Mouse (Mus musculus): ENCODE data around the gene Rufy3. TPM values are rescaled to one million over a fixed set of nuclear protein-coding genes. Genes with fewer than 3 reads are reported as not detected.

Rufy3 gene
- polyA plus RNA-seq, 1 experiment from 2014 or later, result 13.5 TPM

- WGBS, result 90% methylated on average over 3 of the region's 3 CpGs
- Histone ChIP-seq H3K9me3 (replicated peaks; ENCODE audit: control insufficient read depth, low read length) (no peaks in the 10 kb centered on the region), H3K36me3 (ENCODE audit: control insufficient read depth, insufficient read depth, low read length) (no peaks in the 10 kb centered on the region), H3K9ac (ENCODE audit: low read length) (no peak overlapping the region), H3K27me3 (ENCODE audit: control insufficient read depth, insufficient read depth, low read length) (no peaks in the 10 kb centered on the region), H3K27ac (ENCODE audit: low read length) (no peak overlapping the region), H3K4me1 (ENCODE audit: control insufficient read depth, insufficient read depth, low read length) (no peaks in the 10 kb centered on the region), H3K4me3 (replicated peaks; ENCODE audit: low read length) (no peak overlapping the region), H3K4me2 (ENCODE audit: low read depth, low read length) (no peak overlapping the region)
- ATAC-seq (ENCODE audit: insufficient read depth, low FRiP score), result no peak
Observed at GRCm38 (mm10) chr5:88604046-88604445, 39.2 kb downstream of the Rufy3 start.

- 93% methylated on average over 7 of the region's 7 CpGs for WGBS
- no peak for ATAC-seq (ENCODE audit: insufficient read depth, low FRiP score)
- no peak overlapping the region for H3K4me2 ChIP-seq (ENCODE audit: low read depth, low read length)
- no peaks in the 10 kb centered on the region for H3K36me3 ChIP-seq (ENCODE audit: control insufficient read depth, insufficient read depth, low read length)
- H3K9ac ChIP-seq (ENCODE audit: low read length), result no peak overlapping the region
- H3K27ac ChIP-seq (ENCODE audit: low read length), result no peak overlapping the region
- H3K4me3 ChIP-seq (replicated peaks; ENCODE audit: low read length), result no peak overlapping the region
- H3K27me3 ChIP-seq (ENCODE audit: control insufficient read depth, insufficient read depth, low read length), result no peaks in the 10 kb centered on the region
- H3K9me3 ChIP-seq (replicated peaks; ENCODE audit: control insufficient read depth, low read length), result no peaks in the 10 kb centered on the region
- no peaks in the 10 kb centered on the region for H3K4me1 ChIP-seq (ENCODE audit: control insufficient read depth, insufficient read depth, low read length)
Observed at GRCm38 (mm10) chr5:88604641-88605358, 40.0 kb downstream of the Rufy3 start.

- Histone ChIP-seq H3K4me3 (replicated peaks; ENCODE audit: low read length) (no peak overlapping the region), H3K9ac (ENCODE audit: low read length) (no peak overlapping the region), H3K9me3 (replicated peaks; ENCODE audit: control insufficient read depth, low read length) (no peaks in the 10 kb centered on the region), H3K4me2 (ENCODE audit: low read depth, low read length) (no peak overlapping the region), H3K36me3 (ENCODE audit: control insufficient read depth, insufficient read depth, low read length) (0 out of 2 replicates have a peak, but pooled peaks cover 3% of the 10 kb centered on the region), H3K27me3 (ENCODE audit: control insufficient read depth, insufficient read depth, low read length) (no peaks in the 10 kb centered on the region), H3K4me1 (ENCODE audit: control insufficient read depth, insufficient read depth, low read length) (no peaks in the 10 kb centered on the region), H3K27ac (ENCODE audit: low read length) (no peak overlapping the region)
- 100% methylated on average over 1 of the region's 1 CpGs for WGBS
- no peak for ATAC-seq (ENCODE audit: insufficient read depth, low FRiP score)
Observed at GRCm38 (mm10) chr5:88614129-88614528, 49.3 kb downstream of the Rufy3 start.

GRCm38 (mm10) chr5:88616988-88617387, 52.1 kb downstream of the Rufy3 start:
- WGBS, result 79% methylated on average over 4 of the region's 4 CpGs
- no peak for ATAC-seq (ENCODE audit: insufficient read depth, low FRiP score)
- no peak overlapping the region for H3K9ac ChIP-seq (ENCODE audit: low read length)

GRCm38 (mm10) chr5:88627545-88627944, 62.7 kb downstream of the Rufy3 start:
- H3K4me3 ChIP-seq (replicated peaks; ENCODE audit: low read length), result no peak overlapping the region
- ATAC-seq (ENCODE audit: insufficient read depth, low FRiP score), result no peak; the same call in 1 of the 2 replicates
- H3K36me3 ChIP-seq (ENCODE audit: control insufficient read depth, insufficient read depth, low read length), result peaks cover 8% of the 10 kb centered on the region; the same call in 1 of the 2 replicates
- no peak overlapping the region for H3K27ac ChIP-seq (ENCODE audit: low read length)
- 77% methylated on average over 4 of the region's 4 CpGs for WGBS
- no peaks in the 10 kb centered on the region for H3K9me3 ChIP-seq (replicated peaks; ENCODE audit: control insufficient read depth, low read length)
- no peaks in the 10 kb centered on the region for H3K27me3 ChIP-seq (ENCODE audit: control insufficient read depth, insufficient read depth, low read length)
- H3K4me1 ChIP-seq (ENCODE audit: control insufficient read depth, insufficient read depth, low read length), result no peaks in the 10 kb centered on the region
- no peak overlapping the region for H3K9ac ChIP-seq (ENCODE audit: low read length)
- no peak overlapping the region for H3K4me2 ChIP-seq (ENCODE audit: low read depth, low read length)

More at GRCm38 (mm10) chr5:88616988-88617387, 52.1 kb downstream of the Rufy3 start:
- no peaks in the 10 kb centered on the region for H3K9me3 ChIP-seq (replicated peaks; ENCODE audit: control insufficient read depth, low read length)
- no peaks in the 10 kb centered on the region for H3K4me1 ChIP-seq (ENCODE audit: control insufficient read depth, insufficient read depth, low read length)
- no peak overlapping the region for H3K4me2 ChIP-seq (ENCODE audit: low read depth, low read length)
- H3K4me3 ChIP-seq (replicated peaks; ENCODE audit: low read length), result no peak overlapping the region
- H3K36me3 ChIP-seq (ENCODE audit: control insufficient read depth, insufficient read depth, low read length), result 0 out of 2 replicates have a peak, but pooled peaks cover 8% of the 10 kb centered on the region
- H3K27ac ChIP-seq (ENCODE audit: low read length), result no peak overlapping the region
- no peaks in the 10 kb centered on the region for H3K27me3 ChIP-seq (ENCODE audit: control insufficient read depth, insufficient read depth, low read length)

- H3K9ac ChIP-seq (ENCODE audit: low read length), result no peak overlapping the region
- no peak overlapping the region for H3K27ac ChIP-seq (ENCODE audit: low read length)
- H3K9me3 ChIP-seq (replicated peaks; ENCODE audit: control insufficient read depth, low read length), result no peaks in the 10 kb centered on the region
- no peak overlapping the region for H3K4me3 ChIP-seq (replicated peaks; ENCODE audit: low read length)
- no peak overlapping the region for H3K4me2 ChIP-seq (ENCODE audit: low read depth, low read length)
- H3K36me3 ChIP-seq (ENCODE audit: control insufficient read depth, insufficient read depth, low read length), result peaks cover 8% of the 10 kb centered on the region; the same call in 1 of the 2 replicates
- WGBS, result 65% methylated on average over 11 of the region's 11 CpGs
- H3K27me3 ChIP-seq (ENCODE audit: control insufficient read depth, insufficient read depth, low read length), result no peaks in the 10 kb centered on the region
- no peaks in the 10 kb centered on the region for H3K4me1 ChIP-seq (ENCODE audit: control insufficient read depth, insufficient read depth, low read length)
- no peak for ATAC-seq (ENCODE audit: insufficient read depth, low FRiP score)
Observed at GRCm38 (mm10) chr5:88629125-88629524, 64.3 kb downstream of the Rufy3 start.

- Histone ChIP-seq H3K4me3 (replicated peaks; ENCODE audit: low read length) (no peak overlapping the region), H3K4me1 (ENCODE audit: control insufficient read depth, insufficient read depth, low read length) (no peaks in the 10 kb centered on the region), H3K4me2 (ENCODE audit: low read depth, low read length) (no peak overlapping the region), H3K9ac (ENCODE audit: low read length) (no peak overlapping the region), H3K36me3 (ENCODE audit: control insufficient read depth, insufficient read depth, low read length) (peaks cover 8% of the 10 kb centered on the region; the same call in 1 of the 2 replicates), H3K27me3 (ENCODE audit: control insufficient read depth, insufficient read depth, low read length) (no peaks in the 10 kb centered on the region), H3K27ac (ENCODE audit: low read length) (no peak overlapping the region), H3K9me3 (replicated peaks; ENCODE audit: control insufficient read depth, low read length) (no peaks in the 10 kb centered on the region)
- whole genome bisulfite sequencing, result 85% methylated on average over 8 of the region's 8 CpGs
- no peak for ATAC-seq (ENCODE audit: insufficient read depth, low FRiP score)
Observed at GRCm38 (mm10) chr5:88629987-88630386, 65.1 kb downstream of the Rufy3 start.

GRCm38 (mm10) chr5:88630883-88631282, 66.0 kb downstream of the Rufy3 start:
- ATAC-seq (ENCODE audit: insufficient read depth, low FRiP score), result no peak
- H3K4me3 ChIP-seq (replicated peaks; ENCODE audit: low read length), result no peak overlapping the region
- H3K4me1 ChIP-seq (ENCODE audit: control insufficient read depth, insufficient read depth, low read length), result no peaks in the 10 kb centered on the region
- no peak overlapping the region for H3K9ac ChIP-seq (ENCODE audit: low read length)
- peaks cover 8% of the 10 kb centered on the region; the same call in 1 of the 2 replicates for H3K36me3 ChIP-seq (ENCODE audit: control insufficient read depth, insufficient read depth, low read length)
- WGBS, result 50% methylated on average over 3 of the region's 3 CpGs
- no peaks in the 10 kb centered on the region for H3K9me3 ChIP-seq (replicated peaks; ENCODE audit: control insufficient read depth, low read length)
- H3K4me2 ChIP-seq (ENCODE audit: low read depth, low read length), result no peak overlapping the region
- no peaks in the 10 kb centered on the region for H3K27me3 ChIP-seq (ENCODE audit: control insufficient read depth, insufficient read depth, low read length)
- H3K27ac ChIP-seq (ENCODE audit: low read length), result no peak overlapping the region

- no peak overlapping the region for H3K4me3 ChIP-seq (replicated peaks; ENCODE audit: low read length)
- H3K36me3 ChIP-seq (ENCODE audit: control insufficient read depth, insufficient read depth, low read length), result peaks cover 8% of the 10 kb centered on the region; the same call in 1 of the 2 replicates
- ATAC-seq (ENCODE audit: insufficient read depth, low FRiP score), result no peak
- H3K9ac ChIP-seq (ENCODE audit: low read length), result no peak overlapping the region
- H3K9me3 ChIP-seq (replicated peaks; ENCODE audit: control insufficient read depth, low read length), result no peaks in the 10 kb centered on the region
- no peaks in the 10 kb centered on the region for H3K27me3 ChIP-seq (ENCODE audit: control insufficient read depth, insufficient read depth, low read length)
- 73% methylated on average over 5 of the region's 5 CpGs for WGBS
- no peaks in the 10 kb centered on the region for H3K4me1 ChIP-seq (ENCODE audit: control insufficient read depth, insufficient read depth, low read length)
- no peak overlapping the region for H3K27ac ChIP-seq (ENCODE audit: low read length)
- no peak overlapping the region for H3K4me2 ChIP-seq (ENCODE audit: low read depth, low read length)
Observed at GRCm38 (mm10) chr5:88631545-88631944, 66.7 kb downstream of the Rufy3 start.
